Mouse (Mus musculus): ENCODE results near the gene Svep1. TPM values are rescaled to one million over a fixed set of nuclear protein-coding genes. Genes with fewer than 3 reads are reported as not detected.

The Svep1 gene
- total RNA-seq, 2 experiments from 2014 or later: 8.2 to 11.9 TPM

GRCm38 (mm10) chr4:58082588-58082987, 124.1 kb downstream of the Svep1 start:
- DNase-seq: peak; percentile 19

- DNase-seq: no peak
Measured at GRCm38 (mm10) chr4:58079631-58080030, 127.0 kb downstream of the Svep1 start.

DNA sequence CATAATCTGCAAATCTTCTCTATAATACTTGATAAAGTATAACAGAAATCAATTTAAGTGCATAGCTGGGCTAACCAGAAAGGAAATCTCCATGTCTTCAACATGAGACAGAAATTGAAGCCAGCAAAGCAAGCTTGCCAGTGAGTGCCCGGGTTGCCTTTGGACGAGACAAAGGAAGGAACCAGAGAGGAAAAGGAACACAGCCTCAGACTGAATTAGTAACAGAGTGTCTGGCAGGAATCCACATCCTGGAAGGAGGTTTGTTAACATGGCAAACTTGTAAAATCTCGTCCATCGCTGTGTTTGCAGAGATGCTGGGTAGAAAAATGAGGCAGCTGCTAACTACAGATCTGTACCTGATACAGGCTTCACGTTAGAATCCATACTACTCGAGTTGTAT, 128.7 kb downstream of the Svep1 start:
- no peak for DNase-seq

- DNase-seq: no peak
Measured at GRCm38 (mm10) chr4:58077536-58077935, 129.1 kb downstream of the Svep1 start.

DNA sequence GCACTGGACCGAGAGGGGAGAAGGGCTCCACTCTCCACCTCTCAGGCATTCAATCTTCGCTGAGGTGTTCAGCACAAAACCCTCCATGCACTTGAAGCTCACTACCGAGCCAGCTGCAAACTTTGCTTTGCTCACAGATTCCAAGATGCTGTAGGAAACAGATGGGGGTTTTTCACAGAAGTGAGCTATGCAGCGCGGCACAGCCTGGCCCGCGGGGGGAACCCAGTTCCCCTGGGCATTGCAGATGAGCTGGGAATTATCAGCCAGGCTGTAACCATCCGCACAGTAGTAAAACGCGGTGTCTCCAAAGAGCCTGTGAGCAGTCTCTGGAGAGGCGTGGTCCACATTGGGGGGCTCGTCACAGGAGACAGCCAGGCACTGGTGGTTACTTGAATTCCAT, 133.8 kb downstream of the Svep1 start:
- no peak for DNase-seq

DNA sequence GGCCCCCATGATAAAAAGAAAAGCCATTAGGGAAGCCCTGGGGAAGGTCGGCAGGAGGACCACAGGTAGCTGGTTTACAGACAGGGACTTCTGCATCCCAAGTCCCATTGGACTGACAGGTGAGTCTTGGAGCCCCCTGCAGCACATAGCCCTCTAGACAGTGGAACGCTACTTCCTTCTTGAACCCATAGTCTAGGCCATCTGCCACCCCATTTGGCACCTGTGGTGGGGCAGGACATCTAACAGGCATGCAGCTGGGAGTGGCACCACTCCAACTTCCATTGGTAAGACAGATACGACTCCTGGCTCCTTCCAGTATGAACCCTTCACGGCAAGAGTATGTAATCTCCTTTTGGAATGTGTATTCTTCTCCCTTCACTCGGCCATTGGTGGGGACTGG, 137.8 kb downstream of the Svep1 start:
- DNase-seq: no peak

DNA sequence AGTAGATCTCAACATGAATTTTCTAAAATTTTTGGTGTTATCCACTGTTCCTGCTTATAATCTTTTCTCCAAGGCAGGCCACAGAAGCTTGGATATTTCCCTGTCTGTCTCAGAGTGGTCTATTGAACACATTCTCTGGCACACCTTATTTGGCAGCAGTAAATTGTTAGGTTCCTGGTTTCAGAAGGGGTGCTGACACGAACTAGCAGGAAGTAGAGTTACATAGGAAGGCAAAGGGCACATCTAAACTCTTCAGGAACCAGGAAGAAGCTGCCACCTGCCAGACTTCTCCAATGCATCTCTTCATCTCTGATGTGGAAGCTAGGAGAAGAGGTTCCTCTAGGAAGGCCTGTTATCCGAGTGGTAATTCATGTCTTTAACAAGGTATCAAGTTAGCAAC, 141.9 kb downstream of the Svep1 start:
- no peak for DNase-seq

DNA sequence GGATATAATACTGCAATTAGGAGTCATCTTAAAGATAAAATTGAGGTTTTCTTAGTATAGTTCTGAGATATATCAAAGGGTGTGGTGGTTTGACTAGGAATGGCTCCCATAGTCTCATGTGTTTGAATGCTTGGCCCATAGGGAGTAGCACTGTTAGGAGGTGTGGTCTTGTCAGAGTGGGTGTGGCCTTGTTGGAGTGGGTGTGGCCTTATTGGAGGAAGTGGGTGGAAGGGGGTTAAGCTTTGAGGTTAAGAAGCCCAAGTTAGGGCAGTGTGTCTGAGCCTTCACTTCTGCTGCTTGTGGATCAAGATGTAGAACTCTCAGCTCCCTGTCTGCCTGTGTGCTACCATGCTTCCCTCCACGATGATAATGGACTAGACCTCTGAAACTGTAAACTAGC, 143.7 kb downstream of the Svep1 start:
- no peak for DNase-seq

GRCm38 (mm10) chr4:58055653-58056052, 151.0 kb downstream of the Svep1 start:
- DNase-seq: no peak

DNA sequence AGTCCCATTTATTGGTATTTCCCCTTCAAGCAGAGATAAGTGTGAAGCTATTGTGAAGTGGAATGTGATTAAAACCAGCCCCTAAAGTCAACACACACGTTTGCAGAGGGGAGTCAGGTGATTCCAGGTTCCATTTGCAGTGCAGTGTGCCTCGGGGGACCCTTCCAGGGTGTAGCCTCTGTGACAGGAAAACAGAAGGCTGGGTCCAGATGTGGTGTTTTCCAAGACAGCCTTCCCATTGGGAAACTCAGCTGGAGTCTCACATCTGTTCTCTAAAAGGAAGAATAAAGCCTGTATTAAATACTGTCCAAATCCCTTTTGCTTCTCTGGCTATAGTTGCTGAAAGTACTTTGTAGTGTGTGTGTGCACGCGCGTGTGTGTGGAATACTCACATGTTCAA, 152.2 kb downstream of the Svep1 start:
- DNase-seq: no peak

DNA sequence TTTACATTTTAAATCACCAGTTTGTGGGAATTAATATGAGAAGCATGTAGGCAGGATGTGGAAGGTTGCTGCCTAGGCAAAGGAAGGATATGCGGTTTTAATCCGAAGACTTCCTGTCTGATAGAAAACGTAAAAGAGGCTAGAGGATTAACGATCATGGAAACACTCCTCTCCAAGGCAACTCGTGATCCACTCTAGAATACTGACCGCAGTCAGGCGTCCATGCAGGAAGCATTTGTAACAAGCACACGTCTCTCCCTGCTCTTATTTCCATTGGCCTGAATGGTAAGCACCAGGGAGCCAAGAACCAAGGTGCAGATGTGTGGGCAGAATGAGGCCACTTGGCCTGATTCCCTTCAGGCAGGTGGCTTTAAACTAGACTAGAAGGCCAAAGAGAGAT, 155.9 kb downstream of the Svep1 start:
- DNase-seq: no peak

DNA sequence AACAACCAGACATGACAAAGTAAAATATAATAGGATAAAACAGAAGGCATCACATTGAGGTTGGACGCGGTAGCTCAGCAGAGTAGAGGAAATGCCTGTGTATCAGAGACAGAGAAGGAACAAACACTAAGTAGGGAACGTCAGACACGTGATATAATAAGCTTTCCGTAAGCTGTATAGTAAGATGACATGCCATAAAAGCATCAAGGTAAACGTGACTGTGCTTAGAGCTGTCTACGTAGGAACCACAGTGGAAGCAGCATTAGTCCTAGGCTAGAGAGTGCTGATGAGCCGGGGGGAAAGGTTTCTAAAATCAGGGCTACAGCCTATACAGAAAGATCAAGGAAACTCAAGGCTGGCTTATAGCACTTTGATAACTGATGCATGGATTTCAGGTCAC, 156.4 kb downstream of the Svep1 start:
- no peak for DNase-seq

GRCm38 (mm10) chr4:58044833-58045232, 161.8 kb downstream of the Svep1 start:
- DNase-seq: no peak

DNA sequence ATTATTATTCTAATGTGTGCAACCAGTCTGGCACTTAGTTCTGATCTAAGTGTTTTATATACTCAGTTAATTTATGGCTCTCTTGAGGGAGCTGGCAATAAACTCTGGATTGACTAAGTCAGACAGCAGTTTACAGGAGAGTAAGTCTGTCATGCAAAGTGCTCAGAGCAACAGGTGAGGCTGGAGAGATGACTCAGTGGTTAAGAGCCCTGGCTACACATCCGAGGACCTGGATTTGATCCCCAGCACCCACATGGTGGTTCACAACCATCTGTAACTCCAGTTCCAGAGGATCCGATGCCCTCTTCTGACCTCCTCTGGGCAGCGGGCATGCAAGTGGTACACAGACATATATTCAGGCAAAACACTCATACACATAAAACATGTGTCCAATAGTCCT, 162.3 kb downstream of the Svep1 start:
- DNase-seq: no peak

GRCm38 (mm10) chr4:58040093-58040492, 166.6 kb downstream of the Svep1 start:
- DNase-seq: no peak

DNA sequence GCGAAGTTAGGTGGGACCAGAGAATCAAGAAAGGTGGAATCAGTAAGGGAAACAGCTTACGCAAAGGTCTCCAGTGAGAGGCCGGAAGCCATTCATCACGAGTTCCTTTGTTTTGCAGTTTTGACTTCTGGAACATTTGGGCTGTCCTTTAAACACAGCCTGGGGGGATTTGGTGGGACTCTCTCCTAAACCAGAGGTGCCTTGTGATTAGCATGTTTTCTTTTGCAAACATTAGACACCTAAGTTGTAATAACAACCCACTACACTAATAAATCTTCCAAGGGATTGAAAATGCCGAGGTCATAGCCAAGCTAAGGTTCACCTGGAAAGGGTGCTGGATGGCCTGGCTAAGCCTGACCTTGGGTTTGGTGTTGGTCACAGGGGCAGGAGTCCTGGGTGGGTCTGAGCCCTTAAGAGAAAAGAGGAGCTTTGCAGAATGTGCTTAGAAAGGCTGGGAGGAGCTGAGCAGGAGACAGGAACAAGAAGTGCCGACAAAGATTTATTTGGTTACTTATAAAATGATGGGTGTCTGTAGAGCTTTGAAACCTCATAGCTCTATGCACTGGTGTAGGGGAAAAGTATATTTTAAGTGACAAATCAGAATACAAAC, 169.5 kb downstream of the Svep1 start:
- no peak for DNase-seq

DNA sequence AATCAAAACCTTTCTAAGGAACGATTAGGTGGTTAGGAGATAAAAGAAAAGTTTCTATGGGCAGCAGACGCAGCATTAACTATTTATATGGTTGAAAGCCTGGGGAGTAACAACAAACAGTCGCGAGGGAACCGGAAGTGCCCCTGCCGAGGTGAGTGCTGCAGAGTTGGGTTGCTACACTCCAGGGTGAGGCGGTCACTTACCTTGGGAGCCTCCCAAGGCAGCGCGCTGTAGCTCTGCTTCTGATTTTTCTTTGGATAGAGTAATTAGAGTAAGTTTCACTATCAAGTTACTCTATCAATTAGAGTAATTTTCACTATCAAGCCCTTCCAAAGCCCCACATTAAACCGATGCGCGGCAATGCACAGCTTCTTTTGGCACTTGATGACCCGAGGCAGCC, 172.0 kb downstream of the Svep1 start:
- no peak for DNase-seq

DNA sequence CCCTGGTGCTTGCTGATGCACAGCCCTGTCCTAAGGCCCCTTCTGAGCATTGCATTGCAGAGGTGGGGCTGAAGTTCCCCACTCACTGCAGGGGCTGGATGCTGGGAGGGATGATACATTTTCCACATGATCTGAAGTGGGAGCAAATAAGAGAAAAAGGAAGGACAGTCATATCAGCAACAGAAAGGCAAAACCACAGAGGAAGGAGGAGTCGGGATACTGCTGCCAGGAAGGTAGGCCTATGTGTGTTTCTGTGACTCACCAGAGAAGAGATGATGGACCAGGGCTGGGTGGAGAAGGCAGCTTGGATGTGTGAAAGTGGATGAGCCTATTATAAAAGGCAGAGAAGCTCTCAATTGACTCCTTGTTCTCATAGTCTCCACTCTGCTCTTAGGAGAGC, 173.9 kb downstream of the Svep1 start:
- DNase-seq: no peak

GRCm38 (mm10) chr4:58009024-58009423, 197.6 kb downstream of the Svep1 start, which contains the start of gene Txndc8:
Gene Txndc8, minus strand, starts transcription at chr4:58009124.
- DNase-seq: no peak

- DNase-seq: no peak
Measured at GRCm38 (mm10) chr4:58003501-58003900, 203.2 kb downstream of the Svep1 start.

Measured in gastrocnemius, postnatal 25 days (tissue).